ENCODE assay signal across 32 mouse cellular contexts in genomic region chr11:74512595-74512994, GRCm38 (mm10).
"Had no signal": no experiment of that assay in that cellular context is flagged by ENCODE, and none has a peak within 500 bp of the region (broad histone marks: within the 10 kb centered on the region; RNA-seq: fewer than 3 reads in every experiment).

No protein-coding gene starts in this region.

- H3K4me3 ChIP-seq: left cerebral cortex, adult 2 months; limb, embryonic 10.5 days; limb, embryonic 12.5 days; limb, embryonic 13.5 days; limb, embryonic 15.5 days; liver, embryonic 12.5 days; liver, embryonic 13.5 days; liver, embryonic 15.5 days; lung, embryonic 15.5 days; megakaryocyte, embryonic 14.5 days; midbrain, embryonic 10.5 days; midbrain, embryonic 12.5 days; midbrain, embryonic 13.5 days; midbrain, embryonic 15.5 days; myocyte had no signal

- H3K4me2 ChIP-seq: limb, embryonic 12.5 days; limb, embryonic 13.5 days; limb, embryonic 15.5 days; liver, embryonic 11.5 days; liver, embryonic 12.5 days; liver, embryonic 13.5 days; liver, embryonic 15.5 days; lung, embryonic 14.5 days; lung, embryonic 15.5 days; midbrain, embryonic 11.5 days; midbrain, embryonic 12.5 days; midbrain, embryonic 13.5 days; midbrain, embryonic 15.5 days had no signal

- ATAC-seq: liver, embryonic 12.5 days; liver, postnatal 0 days; lung, postnatal 0 days; midbrain, embryonic 13.5 days; midbrain, embryonic 15.5 days; midbrain, embryonic 16.5 days had no signal

- H3K4me1 ChIP-seq: limb, embryonic 10.5 days; limb, embryonic 12.5 days; limb, embryonic 13.5 days; limb, embryonic 15.5 days; liver, embryonic 13.5 days; liver, embryonic 15.5 days; lung, embryonic 15.5 days; megakaryocyte, embryonic 14.5 days; midbrain, embryonic 10.5 days; midbrain, embryonic 12.5 days; midbrain, embryonic 15.5 days had no signal

- H3K27me3 ChIP-seq: limb, embryonic 13.5 days; limb, embryonic 15.5 days; liver, embryonic 13.5 days; liver, embryonic 15.5 days; lung, embryonic 15.5 days; midbrain, embryonic 12.5 days; midbrain, embryonic 13.5 days; midbrain, embryonic 15.5 days had no signal

- H3K9me3 ChIP-seq: limb, embryonic 10.5 days; limb, embryonic 12.5 days; limb, embryonic 13.5 days; limb, embryonic 15.5 days; liver, embryonic 12.5 days; liver, embryonic 13.5 days; liver, embryonic 15.5 days; lung, embryonic 15.5 days; megakaryocyte, embryonic 14.5 days; midbrain, embryonic 10.5 days; midbrain, embryonic 12.5 days; midbrain, embryonic 13.5 days; midbrain, embryonic 15.5 days had no signal

- H3K36me3 ChIP-seq: limb, embryonic 10.5 days; limb, embryonic 12.5 days; limb, embryonic 13.5 days; limb, embryonic 15.5 days; liver, embryonic 12.5 days; liver, embryonic 13.5 days; liver, embryonic 15.5 days; lung, embryonic 15.5 days; midbrain, embryonic 10.5 days; midbrain, embryonic 12.5 days; midbrain, embryonic 13.5 days; midbrain, embryonic 15.5 days had no signal

- H3K9ac ChIP-seq: limb, embryonic 12.5 days; limb, embryonic 13.5 days; limb, embryonic 15.5 days; liver, embryonic 12.5 days; liver, embryonic 13.5 days; liver, embryonic 14.5 days; liver, embryonic 15.5 days; liver, postnatal 0 days; lung, embryonic 14.5 days; lung, embryonic 15.5 days; midbrain, embryonic 12.5 days; midbrain, embryonic 13.5 days; midbrain, embryonic 15.5 days had no signal

- DNase-seq: left cerebral cortex, postnatal 4 days; liver; liver, embryonic 13.5 days; liver, postnatal 0 days; lung, adult 18-20 months; lung, adult 2 months; lung, embryonic 14.5 days; lung, postnatal 10 days; lung, postnatal 14 days; lung, postnatal 36 days; lung, postnatal 4 days; midbrain, embryonic 14.5 days had no signal

- H3K27ac ChIP-seq: left cerebral cortex, adult 2 months; limb, embryonic 10.5 days; limb, embryonic 12.5 days; limb, embryonic 13.5 days; limb, embryonic 15.5 days; liver, embryonic 12.5 days; liver, embryonic 13.5 days; liver, embryonic 14.5 days; liver, embryonic 15.5 days; lung, embryonic 15.5 days; macrophage; midbrain, embryonic 10.5 days; midbrain, embryonic 12.5 days; midbrain, embryonic 13.5 days; midbrain, embryonic 15.5 days had no signal
